Mouse (Mus musculus) heart, adult 2 months (tissue): ENCODE data around the gene Bbs5.

Experiments
- CTCF ChIP-seq: fragments of 200-600 bp; IDR thresholded peaks from 2 replicates; pipeline ENCODE4 v1.8.1; 2022; ENCODE audit warnings: antibody characterized with exemption, mild to moderate bottlenecking, moderate library complexity
- EP300 ChIP-seq: fragments of 200-500 bp; IDR thresholded peaks from 2 replicates; pipeline ENCODE4 v1.6.1; 2011; ENCODE audit warnings: low read depth, low read length, control low read depth; ENCODE audit not compliant: insufficient read depth
- POLR2A ChIP-seq: fragments of 200-500 bp; IDR thresholded peaks from 2 replicates; pipeline ENCODE4 v1.6.1; 2011; ENCODE audit warnings: mild to moderate bottlenecking, low read depth, low read length, control low read depth; ENCODE audit not compliant: insufficient read depth

DNA sequence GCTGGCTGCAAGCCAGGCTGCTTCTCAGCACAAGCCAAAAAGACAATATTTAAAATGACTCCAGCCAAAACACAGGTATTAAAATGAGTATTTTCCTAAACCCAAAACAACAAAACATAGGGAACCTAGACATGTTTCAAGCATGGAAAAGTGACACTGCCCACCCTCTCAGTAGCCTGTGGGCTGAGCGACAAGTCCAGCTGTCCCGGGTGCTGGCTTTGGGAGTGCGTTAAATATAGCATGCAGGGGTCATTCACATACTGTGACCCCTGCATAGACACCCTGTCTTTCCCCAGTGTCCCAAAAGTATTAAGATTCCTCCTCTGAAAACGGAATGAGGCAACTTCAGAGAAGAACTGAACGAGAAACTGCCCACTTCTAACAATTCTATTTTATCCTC lies 26.8 kb downstream of the Bbs5 start:
- TF ChIP-seq CTCF (no peak), POLR2A (no peak), EP300 (no peak)
